Mouse (Mus musculus) adrenal gland (tissue): ENCODE results near the gene Memo1.
"Not testable (repeated sequence)": the region's sequence is repeated elsewhere in the genome, so short reads cannot be mapped to it uniquely, and the experiment has no call there.

Experiments
- intact Hi-C: fragments of 180-260 bp; cut with DNase I; formaldehyde crosslinking; loops from one replicate; pipeline ENCODE4 v1.15.1; 2025

Memo1 gene

GRCm38 (mm10) chr17:74265636-74266035 is 29.7 kb downstream of the Memo1 start:
- intact Hi-C loops = no loop called here

GRCm38 (mm10) chr17:74265156-74265505 is 30.2 kb downstream of the Memo1 start:
- intact Hi-C loops = no loop called here

GRCm38 (mm10) chr17:74264333-74265155 is 30.8 kb downstream of the Memo1 start:
- intact Hi-C loops = no loop called here

GRCm38 (mm10) chr17:74262415-74262814 is 32.9 kb downstream of the Memo1 start:
- intact Hi-C loops = no loop called here

- intact Hi-C loops = no loop called here
These were observed 50.0 kb downstream of the Memo1 start for GRCm38 (mm10) chr17:74245284-74245683.

- intact Hi-C loops = no loop called here
These were observed 52.5 kb downstream of the Memo1 start for GRCm38 (mm10) chr17:74242788-74243187.

- intact Hi-C loops = no loop called here
These were observed 55.0 kb downstream of the Memo1 start for GRCm38 (mm10) chr17:74240322-74240721.

GRCm38 (mm10) chr17:74228131-74228759 is 67.1 kb downstream of the Memo1 start:
- intact Hi-C loops = loop anchor here (10.0 kb wide), 1 partner anchor 47 kb away; no protein-coding TSS in a partner anchor

- intact Hi-C loops = loop anchor here (5.0 kb wide), 1 partner anchor 80 kb away; the partner anchor contains the start of gene Memo1
These were observed 78.0 kb downstream of the Memo1 start for GRCm38 (mm10) chr17:74217304-74217703.

- intact Hi-C loops = not testable (repeated sequence)
These were observed 82.3 kb downstream of the Memo1 start for GRCm38 (mm10) chr17:74212831-74213524.

GRCm38 (mm10) chr17:74209143-74209908 is 86.0 kb downstream of the Memo1 start:
- intact Hi-C loops = no loop called here

GRCm38 (mm10) chr17:74195943-74196342 is 99.4 kb downstream of the Memo1 start:
- intact Hi-C loops = loop anchor here (5.0 kb wide), 1 partner anchor 91 kb away; no protein-coding TSS in a partner anchor

- intact Hi-C loops = loop anchor here (5.0 kb wide), 2 partner anchors 93 to 172 kb away; no protein-coding TSS in a partner anchor
These were observed 100.6 kb downstream of the Memo1 start for GRCm38 (mm10) chr17:74194755-74195154.

GRCm38 (mm10) chr17:74193463-74193862 is 101.9 kb downstream of the Memo1 start:
- intact Hi-C loops = loop anchor here (5.0 kb wide), 1 partner anchor 171 kb away; no protein-coding TSS in a partner anchor

- intact Hi-C loops = loop anchor here (5.0 kb wide), 1 partner anchor 169 kb away; no protein-coding TSS in a partner anchor
These were observed 103.9 kb downstream of the Memo1 start for GRCm38 (mm10) chr17:74191446-74191845.

GRCm38 (mm10) chr17:74186197-74186596 is 109.1 kb downstream of the Memo1 start:
- intact Hi-C loops = no loop called here

GRCm38 (mm10) chr17:74184739-74185138 is 110.6 kb downstream of the Memo1 start:
- intact Hi-C loops = no loop called here

GRCm38 (mm10) chr17:74180889-74181288 is 114.4 kb downstream of the Memo1 start:
- intact Hi-C loops = no loop called here

GRCm38 (mm10) chr17:74179640-74180039 is 115.7 kb downstream of the Memo1 start:
- intact Hi-C loops = loop anchor here (10.0 kb wide), 1 partner anchor 105 kb away; no protein-coding TSS in a partner anchor

- intact Hi-C loops = loop anchor here (10.0 kb wide), 1 partner anchor 99 kb away; no protein-coding TSS in a partner anchor
These were observed 121.6 kb downstream of the Memo1 start for GRCm38 (mm10) chr17:74173726-74174125.

- intact Hi-C loops = loop anchor here (10.0 kb wide), 1 partner anchor 98 kb away; no protein-coding TSS in a partner anchor
These were observed 122.5 kb downstream of the Memo1 start for GRCm38 (mm10) chr17:74172834-74173233.
